Mouse (Mus musculus) stomach, embryonic 15.5 days (tissue): ENCODE measurements around the gene Pcgf1. TPM values are rescaled to one million over a fixed set of nuclear protein-coding genes. Genes with fewer than 3 reads are reported as not detected.

ENCODE experiments used
- ATAC-seq: fragments of 200-750 bp; cut with Nextera tagmentation; 2 replicates; pipeline ENCODE4 v1.8.0; 2017; ENCODE audit warnings: low read depth, moderate number of reproducible peaks, moderate TSS enrichment; ENCODE audit not compliant: insufficient read depth, low FRiP score
- H3K27ac ChIP-seq: fragments of 300-500 bp; sonication (generic); 2 replicates; pipeline ENCODE4 v1.5.1; 2015; ENCODE audit warnings: mild to moderate bottlenecking, inconsistent platforms
- H3K27me3 ChIP-seq: fragments of 300-500 bp; sonication (generic); replicated peaks from 2 replicates; pipeline ENCODE4 v1.6.1; 2015; ENCODE audit warnings: inconsistent platforms
- H3K36me3 ChIP-seq: fragments of 300-500 bp; sonication (generic); 2 replicates; pipeline ENCODE4 v1.6.1; 2015; ENCODE audit warnings: inconsistent platforms
- H3K4me1 ChIP-seq: fragments of 300-500 bp; sonication (generic); 2 replicates; pipeline ENCODE4 v1.6.1; 2015; ENCODE audit warnings: inconsistent platforms
- H3K4me2 ChIP-seq: fragments of 300-500 bp; sonication (generic); 2 replicates; pipeline ENCODE4 v1.6.1; 2015; ENCODE audit warnings: mild to moderate bottlenecking, inconsistent platforms
- H3K4me3 ChIP-seq: fragments of 300-500 bp; sonication (generic); replicated peaks from 2 replicates; pipeline ENCODE4 v1.5.1; 2015; ENCODE audit warnings: inconsistent platforms
- H3K9ac ChIP-seq: fragments of 300-500 bp; sonication (generic); 2 replicates; pipeline ENCODE4 v1.6.1; 2015; ENCODE audit warnings: inconsistent platforms
- H3K9me3 ChIP-seq: fragments of 300-500 bp; sonication (generic); 2 replicates; pipeline ENCODE4 v1.6.1; 2016; ENCODE audit warnings: inconsistent platforms
- WGBS: fragments of 180-500 bp; shearing (Covaris S2); methylation state at CpG from one replicate; pipeline ENCODE4 v1.1.7; 2015; 5-methylcytosine and 5-hydroxymethylcytosine counted together
- polyA plus RNA-seq: library from polyadenylated mRNA; unstranded; fragments of >200 nt; fragmentation: Nextera tagmentation; extraction: Ambion mirVana; gene quantifications from 2 replicates; pipeline ENCODE4 v1.2.1, GENCODE M21; 2015

Gene Pcgf1
- 29.6 and 34.6 TPM in 2 replicates for polyA plus RNA-seq

GRCm38 (mm10) chr6:83077630-83078323, at the start of gene Pcgf1:
Pcgf1 (plus strand) TSS chr6:83077869.
- H3K4me1 ChIP-seq = peaks cover 8% of the 10 kb centered on the region; the same call in 1 of the 2 replicates
- no peaks in the 10 kb centered on the region for H3K9me3 ChIP-seq
- peak within 1 kb of the TSS; percentile 98 for H3K4me2 ChIP-seq
- H3K4me3 ChIP-seq = peak within 1 kb of the TSS; percentile 66
- H3K9ac ChIP-seq = peak within 1 kb of the TSS; percentile 68
- H3K27me3 ChIP-seq = peaks cover 41% of the 10 kb centered on the region
- under 1% methylated on average over 54 of the region's 54 CpGs for WGBS
- no peaks in the 10 kb centered on the region for H3K36me3 ChIP-seq
- H3K27ac ChIP-seq = peak within 1 kb of the TSS; percentile 87
- peak; percentile 42 for ATAC-seq

- Histone ChIP-seq H3K36me3 (no peaks in the 10 kb centered on the region), H3K4me2 (no peak overlapping the region), H3K4me1 (peaks cover 11% of the 10 kb centered on the region), H3K9me3 (no peaks in the 10 kb centered on the region), H3K4me3 (no peak overlapping the region), H3K27ac (no peak overlapping the region), H3K9ac (no peak overlapping the region), H3K27me3 (peaks cover 7% of the 10 kb centered on the region; the same call in 1 of the 2 replicates)
- no peak for ATAC-seq
- WGBS = 47% methylated on average over 10 of the region's 10 CpGs
Measured at GRCm38 (mm10) chr6:83029777-83030176, 47.9 kb upstream of the Pcgf1 start.

GRCm38 (mm10) chr6:83031111-83031510, 46.6 kb upstream of the Pcgf1 start:
- Histone ChIP-seq H3K4me1 (peaks cover 23% of the 10 kb centered on the region), H3K36me3 (no peaks in the 10 kb centered on the region), H3K9me3 (no peaks in the 10 kb centered on the region), H3K4me3 (no peak overlapping the region), H3K27me3 (peaks cover 7% of the 10 kb centered on the region; the same call in 1 of the 2 replicates), H3K4me2 (no peak overlapping the region), H3K27ac (no peak overlapping the region), H3K9ac (no peak overlapping the region)
- 75% methylated on average over 7 of the region's 7 CpGs for WGBS
- ATAC-seq = no peak

GRCm38 (mm10) chr6:83031921-83032590, 45.6 kb upstream of the Pcgf1 start:
- 43% methylated on average over 18 of the region's 18 CpGs for whole genome bisulfite sequencing

GRCm38 (mm10) chr6:83032769-83033191, 44.9 kb upstream of the Pcgf1 start:
- Histone ChIP-seq H3K27me3 (peaks cover 7% of the 10 kb centered on the region; the same call in 1 of the 2 replicates), H3K9ac (peak overlapping the region; percentile 45), H3K4me2 (peak overlapping the region; percentile 71), H3K4me3 (peak overlapping the region; percentile 58), H3K4me1 (peaks cover 23% of the 10 kb centered on the region), H3K36me3 (no peaks in the 10 kb centered on the region), H3K27ac (peak overlapping the region; percentile 87), H3K9me3 (no peaks in the 10 kb centered on the region)
- peak; percentile 41 for ATAC-seq
- WGBS = 0% methylated on average over 31 of the region's 31 CpGs

More at GRCm38 (mm10) chr6:83031921-83032590, 45.6 kb upstream of the Pcgf1 start:
- Histone ChIP-seq H3K9me3 (no peaks in the 10 kb centered on the region), H3K4me1 (peaks cover 23% of the 10 kb centered on the region), H3K27me3 (peaks cover 7% of the 10 kb centered on the region; the same call in 1 of the 2 replicates), H3K36me3 (no peaks in the 10 kb centered on the region), H3K9ac (no peak overlapping the region), H3K4me3 (peak overlapping the region; percentile 58), H3K27ac (no peak overlapping the region), H3K4me2 (peak overlapping the region; percentile 71)
- ATAC-seq = no peak

- under 1% methylated on average over 51 of the region's 51 CpGs for WGBS
- H3K27ac ChIP-seq = peak within 1 kb of the TSS; percentile 87
- peaks cover 7% of the 10 kb centered on the region; the same call in 1 of the 2 replicates for H3K27me3 ChIP-seq
- no peaks in the 10 kb centered on the region for H3K9me3 ChIP-seq
- ATAC-seq = peak; percentile 87
- H3K9ac ChIP-seq = peak within 1 kb of the TSS; percentile 45
- H3K4me2 ChIP-seq = peak within 1 kb of the TSS; percentile 71
- H3K4me1 ChIP-seq = peaks cover 27% of the 10 kb centered on the region
- H3K36me3 ChIP-seq = no peaks in the 10 kb centered on the region
- H3K4me3 ChIP-seq = peak within 1 kb of the TSS; percentile 58
Measured at GRCm38 (mm10) chr6:83033249-83034185, 44.2 kb upstream of the Pcgf1 start, which contains the start of the genes Dok1 and Loxl3. Dok1 (minus strand) TSS chr6:83033471. Loxl3 (plus strand) TSS chr6:83034173.

GRCm38 (mm10) chr6:83034463-83035055, 43.1 kb upstream of the Pcgf1 start:
- Histone ChIP-seq H3K36me3 (no peaks in the 10 kb centered on the region), H3K4me2 (peak overlapping the region; percentile 71), H3K4me3 (peak overlapping the region; percentile 58), H3K9me3 (no peaks in the 10 kb centered on the region), H3K4me1 (peaks cover 32% of the 10 kb centered on the region), H3K9ac (no peak overlapping the region; the same call in 1 of the 2 replicates), H3K27ac (peak overlapping the region; percentile 87), H3K27me3 (peaks cover 7% of the 10 kb centered on the region; the same call in 1 of the 2 replicates)
- 29% methylated on average over 5 of the region's 5 CpGs for WGBS
- no peak for ATAC-seq

GRCm38 (mm10) chr6:83037188-83037587, 40.5 kb upstream of the Pcgf1 start:
- Histone ChIP-seq H3K27me3 (no peaks in the 10 kb centered on the region), H3K36me3 (no peaks in the 10 kb centered on the region), H3K4me3 (no peak overlapping the region), H3K4me2 (no peak overlapping the region), H3K27ac (no peak overlapping the region), H3K9ac (no peak overlapping the region), H3K9me3 (no peaks in the 10 kb centered on the region), H3K4me1 (peaks cover 29% of the 10 kb centered on the region)
- ATAC-seq = no peak
- 73% methylated on average over 8 of the region's 8 CpGs for WGBS

- Histone ChIP-seq H3K27me3 (no peaks in the 10 kb centered on the region), H3K4me1 (peaks cover 25% of the 10 kb centered on the region), H3K4me2 (peak overlapping the region; percentile 51), H3K36me3 (no peaks in the 10 kb centered on the region), H3K9me3 (no peaks in the 10 kb centered on the region), H3K27ac (peak overlapping the region; percentile 4; the same call in 1 of the 2 replicates), H3K4me3 (peak overlapping the region; percentile 19), H3K9ac (no peak overlapping the region)
- WGBS = 19% methylated on average over 24 of the region's 24 CpGs
- peak; percentile 86 for ATAC-seq
Measured at GRCm38 (mm10) chr6:83038496-83039012, 39.1 kb upstream of the Pcgf1 start.

GRCm38 (mm10) chr6:83040601-83041000, 37.1 kb upstream of the Pcgf1 start:
- Histone ChIP-seq H3K4me3 (no peak overlapping the region), H3K27me3 (no peaks in the 10 kb centered on the region), H3K9me3 (no peaks in the 10 kb centered on the region), H3K27ac (no peak overlapping the region), H3K36me3 (no peaks in the 10 kb centered on the region), H3K4me2 (no peak overlapping the region), H3K9ac (no peak overlapping the region), H3K4me1 (peaks cover 13% of the 10 kb centered on the region)
- no peak for ATAC-seq
- WGBS = 85% methylated on average over 5 of the region's 5 CpGs

- H3K9me3 ChIP-seq = no peaks in the 10 kb centered on the region
- no peak for ATAC-seq
- H3K36me3 ChIP-seq = no peaks in the 10 kb centered on the region
- WGBS = 58% methylated on average over 6 of the region's 6 CpGs
- H3K4me2 ChIP-seq = no peak overlapping the region
- no peak overlapping the region for H3K27ac ChIP-seq
- peaks cover 4% of the 10 kb centered on the region for H3K4me1 ChIP-seq
- H3K4me3 ChIP-seq = no peak overlapping the region
- no peak overlapping the region for H3K9ac ChIP-seq
- no peaks in the 10 kb centered on the region for H3K27me3 ChIP-seq
Measured at GRCm38 (mm10) chr6:83043561-83043960, 34.1 kb upstream of the Pcgf1 start.
